Mouse (Mus musculus) forebrain, embryonic 12.5 days (tissue): ENCODE results near the gene Slk. TPM values are rescaled to one million over a fixed set of nuclear protein-coding genes. Genes with fewer than 3 reads are reported as not detected.

Experiments used
- ATAC-seq: fragments of 200-750 bp; cut with Nextera tagmentation; 2 replicates; pipeline ENCODE4 v1.8.0; 2017; ENCODE audit warnings: moderate TSS enrichment; ENCODE audit not compliant: low FRiP score
- H3K27ac ChIP-seq: fragments of 300-500 bp; sonication (generic); 2 replicates; pipeline ENCODE4 v1.5.1; 2016; ENCODE audit warnings: mild to moderate bottlenecking
- H3K27me3 ChIP-seq: fragments of 300-500 bp; sonication (generic); 2 replicates; pipeline ENCODE4 v1.6.1; 2016; ENCODE audit warnings: mild to moderate bottlenecking
- H3K36me3 ChIP-seq: fragments of 300-500 bp; sonication (generic); replicated peaks from 2 replicates; pipeline ENCODE4 v1.6.1; 2016; ENCODE audit warnings: mild to moderate bottlenecking
- H3K4me1 ChIP-seq: fragments of 300-500 bp; sonication (generic); 2 replicates; pipeline ENCODE4 v1.6.1; 2016
- H3K4me2 ChIP-seq: fragments of 300-500 bp; sonication (generic); 2 replicates; pipeline ENCODE4 v1.6.1; 2016; ENCODE audit warnings: mild to moderate bottlenecking, moderate library complexity
- H3K4me3 ChIP-seq: fragments of 300-500 bp; sonication (generic); replicated peaks from 2 replicates; pipeline ENCODE4 v1.5.1; 2016; ENCODE audit warnings: mild to moderate bottlenecking
- H3K9ac ChIP-seq: fragments of 300-500 bp; sonication (generic); 2 replicates; pipeline ENCODE4 v1.6.1; 2016; ENCODE audit warnings: mild to moderate bottlenecking
- H3K9me3 ChIP-seq: fragments of 300-500 bp; sonication (generic); 2 replicates; pipeline ENCODE4 v1.6.1; 2016
- WGBS: fragments of 180-500 bp; shearing (Covaris S2); methylation state at CpG from one replicate; pipeline ENCODE4 v1.1.7; 2016; 5-methylcytosine and 5-hydroxymethylcytosine counted together
- polyA plus RNA-seq: library from polyadenylated mRNA; unstranded; fragments of >200 nt; fragmentation: Nextera tagmentation; extraction: Ambion mirVana; gene quantifications from 2 replicates; pipeline ENCODE4 v1.2.1, GENCODE M21; 2016

The Slk gene
- polyA plus RNA-seq: 10.1 and 12.1 TPM in 2 replicates

- H3K9me3 ChIP-seq: no peaks in the 10 kb centered on the region
- under 1% methylated on average over 83 of the region's 83 CpGs for WGBS
- H3K36me3 ChIP-seq: no peaks in the 10 kb centered on the region
- peak within 1 kb of the TSS; percentile 92 for H3K9ac ChIP-seq
- peak within 1 kb of the TSS; percentile 89 for H3K4me2 ChIP-seq
- H3K27me3 ChIP-seq: no peaks in the 10 kb centered on the region
- peaks cover 31% of the 10 kb centered on the region for H3K4me1 ChIP-seq
- peak within 1 kb of the TSS; percentile 92 for H3K27ac ChIP-seq
- peak within 1 kb of the TSS; percentile 84 for H3K4me3 ChIP-seq
- peak; percentile 93 for ATAC-seq
Measured at GRCm38 (mm10) chr19:47579225-47579787, at the start of gene Slk. Gene Slk, plus strand, starts transcription at chr19:47579678.

- Histone ChIP-seq H3K36me3 (peaks cover 32% of the 10 kb centered on the region), H3K9ac (no peak overlapping the region), H3K9me3 (no peaks in the 10 kb centered on the region), H3K27ac (no peak overlapping the region), H3K4me1 (peaks cover 4% of the 10 kb centered on the region; the same call in 1 of the 2 replicates), H3K27me3 (no peaks in the 10 kb centered on the region), H3K4me2 (no peak overlapping the region), H3K4me3 (no peak overlapping the region)
- no peak for ATAC-seq
- WGBS: 88% methylated on average over 5 of the region's 5 CpGs
Measured at GRCm38 (mm10) chr19:47531309-47531708, 48.2 kb upstream of the Slk start.

GRCm38 (mm10) chr19:47532449-47532848 is 47.0 kb upstream of the Slk start:
- Histone ChIP-seq H3K36me3 (peaks cover 22% of the 10 kb centered on the region), H3K4me1 (peaks cover 9% of the 10 kb centered on the region), H3K9ac (no peak overlapping the region), H3K4me2 (no peak overlapping the region), H3K27me3 (no peaks in the 10 kb centered on the region), H3K27ac (no peak overlapping the region), H3K9me3 (no peaks in the 10 kb centered on the region), H3K4me3 (no peak overlapping the region)
- ATAC-seq: no peak
- WGBS: 86% methylated on average over 3 of the region's 3 CpGs

GRCm38 (mm10) chr19:47534131-47534530 is 45.3 kb upstream of the Slk start:
- no peak overlapping the region for H3K4me2 ChIP-seq
- 75% methylated on average over 1 of the region's 1 CpGs for WGBS
- H3K4me3 ChIP-seq: no peak overlapping the region
- H3K27me3 ChIP-seq: no peaks in the 10 kb centered on the region
- no peak overlapping the region for H3K9ac ChIP-seq
- no peak overlapping the region for H3K27ac ChIP-seq
- ATAC-seq: no peak
- peaks cover 14% of the 10 kb centered on the region for H3K4me1 ChIP-seq
- no peaks in the 10 kb centered on the region for H3K9me3 ChIP-seq
- peaks cover 19% of the 10 kb centered on the region for H3K36me3 ChIP-seq

- Histone ChIP-seq H3K4me1 (peaks cover 14% of the 10 kb centered on the region), H3K36me3 (peaks cover 11% of the 10 kb centered on the region), H3K27me3 (no peaks in the 10 kb centered on the region), H3K4me2 (peak overlapping the region; percentile 68), H3K4me3 (peak overlapping the region; percentile 52), H3K9me3 (no peaks in the 10 kb centered on the region), H3K27ac (peak overlapping the region; percentile 54), H3K9ac (peak overlapping the region; percentile 62)
- ATAC-seq: peak; percentile 97
- 4% methylated on average over 39 of the region's 39 CpGs for WGBS
Measured at GRCm38 (mm10) chr19:47536521-47537299, 42.8 kb upstream of the Slk start.

- no peaks in the 10 kb centered on the region for H3K27me3 ChIP-seq
- peak within 1 kb of the TSS; percentile 68 for H3K4me2 ChIP-seq
- WGBS: 5% methylated on average over 10 of the region's 10 CpGs
- ATAC-seq: peak; percentile 42
- no peaks in the 10 kb centered on the region for H3K9me3 ChIP-seq
- peaks cover 11% of the 10 kb centered on the region for H3K36me3 ChIP-seq
- H3K4me3 ChIP-seq: peak within 1 kb of the TSS; percentile 52
- H3K27ac ChIP-seq: peak within 1 kb of the TSS; percentile 54
- H3K9ac ChIP-seq: peak within 1 kb of the TSS; percentile 62
- peaks cover 14% of the 10 kb centered on the region for H3K4me1 ChIP-seq
Measured at GRCm38 (mm10) chr19:47537300-47537792, 42.1 kb upstream of the Slk start, which contains the start of gene Stn1. Gene Stn1, minus strand, starts transcription at chr19:47537507.

GRCm38 (mm10) chr19:47537879-47538278 is 41.6 kb upstream of the Slk start:
- ATAC-seq: 0 out of 2 replicates have a peak, but pooled peaks have one; percentile 4
- peaks cover 6% of the 10 kb centered on the region for H3K36me3 ChIP-seq
- no peaks in the 10 kb centered on the region for H3K27me3 ChIP-seq
- H3K9me3 ChIP-seq: no peaks in the 10 kb centered on the region
- no peak overlapping the region for H3K27ac ChIP-seq
- H3K4me1 ChIP-seq: peaks cover 14% of the 10 kb centered on the region
- peak overlapping the region; percentile 68 for H3K4me2 ChIP-seq
- no peak overlapping the region; the same call in 1 of the 2 replicates for H3K9ac ChIP-seq
- WGBS: 85% methylated on average over 6 of the region's 6 CpGs
- H3K4me3 ChIP-seq: peak overlapping the region; percentile 52

- H3K9me3 ChIP-seq: no peaks in the 10 kb centered on the region
- 33% methylated on average over 6 of the region's 6 CpGs for WGBS
- ATAC-seq: no peak
- H3K27me3 ChIP-seq: no peaks in the 10 kb centered on the region
- peaks cover 14% of the 10 kb centered on the region for H3K4me1 ChIP-seq
- H3K27ac ChIP-seq: no peak overlapping the region
- H3K4me3 ChIP-seq: no peak overlapping the region
- H3K36me3 ChIP-seq: no peaks in the 10 kb centered on the region; the same call in 1 of the 2 replicates
- no peak overlapping the region for H3K4me2 ChIP-seq
- no peak overlapping the region for H3K9ac ChIP-seq
Measured at GRCm38 (mm10) chr19:47538801-47539200, 40.7 kb upstream of the Slk start.

- Histone ChIP-seq H3K27me3 (no peaks in the 10 kb centered on the region), H3K4me3 (no peak overlapping the region), H3K9me3 (no peaks in the 10 kb centered on the region), H3K4me1 (peaks cover 6% of the 10 kb centered on the region), H3K4me2 (no peak overlapping the region), H3K27ac (no peak overlapping the region), H3K36me3 (no peaks in the 10 kb centered on the region), H3K9ac (no peak overlapping the region)
- 76% methylated on average over 7 of the region's 7 CpGs for WGBS
- ATAC-seq: no peak
Measured at GRCm38 (mm10) chr19:47542441-47542840, 37.0 kb upstream of the Slk start.

- no peak overlapping the region for H3K4me3 ChIP-seq
- no peak overlapping the region for H3K4me2 ChIP-seq
- H3K27me3 ChIP-seq: no peaks in the 10 kb centered on the region
- no peaks in the 10 kb centered on the region for H3K36me3 ChIP-seq
- no peak for ATAC-seq
- no peak overlapping the region for H3K9ac ChIP-seq
- no peak overlapping the region for H3K27ac ChIP-seq
- H3K4me1 ChIP-seq: no peaks in the 10 kb centered on the region
- WGBS: 53% methylated on average over 3 of the region's 3 CpGs
- no peaks in the 10 kb centered on the region for H3K9me3 ChIP-seq
Measured at GRCm38 (mm10) chr19:47545055-47545454, 34.4 kb upstream of the Slk start.

- Histone ChIP-seq H3K9ac (no peak overlapping the region), H3K4me2 (no peak overlapping the region), H3K36me3 (no peaks in the 10 kb centered on the region), H3K9me3 (no peaks in the 10 kb centered on the region), H3K27ac (no peak overlapping the region), H3K27me3 (no peaks in the 10 kb centered on the region), H3K4me3 (no peak overlapping the region), H3K4me1 (no peaks in the 10 kb centered on the region)
- no peak for ATAC-seq
Measured at GRCm38 (mm10) chr19:47545528-47545927, 34.0 kb upstream of the Slk start.

- H3K27ac ChIP-seq: no peak overlapping the region
- 95% methylated on average over 11 of the region's 11 CpGs for WGBS
Measured at GRCm38 (mm10) chr19:47548432-47549076, 30.9 kb upstream of the Slk start.

More at GRCm38 (mm10) chr19:47548432-47549076, 30.9 kb upstream of the Slk start:
- Histone ChIP-seq H3K4me1 (no peaks in the 10 kb centered on the region), H3K4me2 (no peak overlapping the region), H3K4me3 (no peak overlapping the region), H3K27me3 (no peaks in the 10 kb centered on the region), H3K9ac (no peak overlapping the region), H3K9me3 (no peaks in the 10 kb centered on the region), H3K36me3 (no peaks in the 10 kb centered on the region)
- no peak for ATAC-seq
